Mouse (Mus musculus): ENCODE data around the gene Hist1h3d.
"Not testable (repeated sequence)": the region's sequence is repeated elsewhere in the genome, so short reads cannot be mapped to it uniquely, and the experiment has no call there.

Hist1h3d gene

GRCm38 (mm10) chr13:23585442-23586098, 10.0 kb downstream of the Hist1h3d start:
- DNase-seq (ENCODE audit: low spot score) = peak; percentile 77

- DNase-seq (ENCODE audit: low spot score) = no peak
These were observed 10.8 kb downstream of the Hist1h3d start for GRCm38 (mm10) chr13:23586099-23586939.

GRCm38 (mm10) chr13:23586940-23587225, 11.3 kb downstream of the Hist1h3d start:
- no peak for DNase-seq (ENCODE audit: low spot score)

- no peak for DNase-seq (ENCODE audit: low spot score)
These were observed 15.6 kb downstream of the Hist1h3d start for GRCm38 (mm10) chr13:23591206-23591605.

- not testable (repeated sequence) for DNase-seq (ENCODE audit: low spot score)
These were observed 16.3 kb downstream of the Hist1h3d start for GRCm38 (mm10) chr13:23591886-23592285.

GRCm38 (mm10) chr13:23592614-23593013, 17.1 kb downstream of the Hist1h3d start:
- no peak for DNase-seq (ENCODE audit: low spot score)

GRCm38 (mm10) chr13:23593051-23593770, 17.6 kb downstream of the Hist1h3d start:
- DNase-seq (ENCODE audit: low spot score) = no peak

GRCm38 (mm10) chr13:23595185-23595584, 19.6 kb downstream of the Hist1h3d start:
- no peak for DNase-seq (ENCODE audit: low spot score)

GRCm38 (mm10) chr13:23595622-23596372, 20.2 kb downstream of the Hist1h3d start:
- no peak for DNase-seq (ENCODE audit: low spot score)

GRCm38 (mm10) chr13:23597957-23598356, 22.4 kb downstream of the Hist1h3d start:
- peak; percentile 65 for DNase-seq (ENCODE audit: low spot score)

GRCm38 (mm10) chr13:23603182-23603699, 27.7 kb downstream of the Hist1h3d start:
- no peak for DNase-seq (ENCODE audit: low spot score)

- DNase-seq (ENCODE audit: low spot score) = no peak
These were observed 28.9 kb downstream of the Hist1h3d start for GRCm38 (mm10) chr13:23604452-23604851.

- no peak for DNase-seq (ENCODE audit: low spot score)
These were observed 29.5 kb downstream of the Hist1h3d start for GRCm38 (mm10) chr13:23605052-23605451.

GRCm38 (mm10) chr13:23609209-23609608, 33.6 kb downstream of the Hist1h3d start:
- DNase-seq (ENCODE audit: low spot score) = no peak

- no peak for DNase-seq (ENCODE audit: low spot score)
These were observed 34.3 kb downstream of the Hist1h3d start for GRCm38 (mm10) chr13:23609844-23610243.

GRCm38 (mm10) chr13:23610393-23610792, 34.8 kb downstream of the Hist1h3d start:
- no peak for DNase-seq (ENCODE audit: low spot score)

- DNase-seq (ENCODE audit: low spot score) = no peak
These were observed 36.1 kb downstream of the Hist1h3d start for GRCm38 (mm10) chr13:23611638-23612037.

GRCm38 (mm10) chr13:23620056-23620732, 44.6 kb downstream of the Hist1h3d start:
- DNase-seq (ENCODE audit: low spot score) = no peak

- peak; percentile 78 for DNase-seq (ENCODE audit: low spot score)
These were observed 45.4 kb downstream of the Hist1h3d start, which contains the start of gene Hist1h2be for GRCm38 (mm10) chr13:23620733-23621531. Hist1h2be (minus strand) TSS chr13:23621124.

GRCm38 (mm10) chr13:23621532-23622174, 46.1 kb downstream of the Hist1h3d start:
- peak; percentile 70 for DNase-seq (ENCODE audit: low spot score)

All from layer of hippocampus, adult 11-12 months (tissue).